Mouse (Mus musculus) hindbrain, postnatal 0 days (tissue): ENCODE results near the gene Ankzf1. TPM values are rescaled to one million over a fixed set of nuclear protein-coding genes. Genes with fewer than 3 reads are reported as not detected.

Source experiments
- ATAC-seq: fragments of 200-750 bp; cut with Nextera tagmentation; 2 replicates; pipeline ENCODE4 v1.8.0; 2017; ENCODE audit warnings: mild to moderate bottlenecking, moderate TSS enrichment, moderate library complexity
- DNase-seq: peaks from one replicate; pipeline ENCODE4 v3.0.0-alpha.2; 2015; ENCODE audit warnings: low spot score
- H3K27ac ChIP-seq: fragments of 300-500 bp; sonication (generic); 2 replicates; pipeline ENCODE4 v1.5.1; 2014; ENCODE audit warnings: mild to moderate bottlenecking
- H3K27me3 ChIP-seq: fragments of 300-500 bp; sonication (generic); 2 replicates; pipeline ENCODE4 v1.6.1; 2014; ENCODE audit warnings: low read length, mixed read lengths; ENCODE audit not compliant: insufficient read depth
- H3K36me3 ChIP-seq: fragments of 300-500 bp; sonication (generic); 2 replicates; pipeline ENCODE4 v1.6.1; 2014; ENCODE audit warnings: low read length, mixed read lengths; ENCODE audit not compliant: insufficient read depth
- H3K4me1 ChIP-seq: fragments of 300-500 bp; sonication (generic); 2 replicates; pipeline ENCODE4 v1.6.1; 2014; ENCODE audit warnings: antibody characterized with exemption, low read length, mixed read lengths; ENCODE audit not compliant: insufficient read depth
- H3K4me2 ChIP-seq: fragments of 300-500 bp; sonication (generic); 2 replicates; pipeline ENCODE4 v1.6.1; 2014; ENCODE audit warnings: low read depth, mild to moderate bottlenecking, low read length, moderate library complexity, mixed read lengths
- H3K4me3 ChIP-seq: fragments of 300-500 bp; sonication (generic); 2 replicates; pipeline ENCODE4 v1.5.1; 2014; ENCODE audit warnings: low read length
- H3K9ac ChIP-seq: fragments of 300-500 bp; sonication (generic); replicated peaks from 2 replicates; pipeline ENCODE4 v1.6.1; 2014; ENCODE audit warnings: mild to moderate bottlenecking, low read length, moderate library complexity, mixed read lengths
- H3K9me3 ChIP-seq: fragments of 300-500 bp; sonication (generic); 2 replicates; pipeline ENCODE4 v1.6.1; 2016; ENCODE audit warnings: low read length, mixed read lengths
- CTCF ChIP-seq: IDR thresholded peaks from 2 replicates; pipeline ENCODE4 v1.5.1; 2016; ENCODE audit warnings: antibody characterized with exemption, control low read depth, low read depth
- WGBS: fragments of 180-500 bp; shearing (Covaris S2); extraction: QIAGEN DNeasy Blood & Tissue Kit; methylation state at CpG from one replicate; pipeline ENCODE4 v1.1.7; 2014; 5-methylcytosine and 5-hydroxymethylcytosine counted together
- polyA plus RNA-seq: library from polyadenylated mRNA; unstranded; fragments of >200 nt; fragmentation: Nextera tagmentation; extraction: Ambion mirVana; gene quantifications from 2 replicates; pipeline ENCODE4 v1.2.1, GENCODE M21; 2015
- total RNA-seq: library from RNA; depleted of rRNA; stranded (reverse); fragments of >200 nt; gene quantifications from 2 replicates; pipeline ENCODE4 v1.2.3, GENCODE M21; 2014

The Ankzf1 gene
- total and polyA plus RNA-seq, 2 experiments from 2014 or later = 14.1 to 30.2 TPM

DNA sequence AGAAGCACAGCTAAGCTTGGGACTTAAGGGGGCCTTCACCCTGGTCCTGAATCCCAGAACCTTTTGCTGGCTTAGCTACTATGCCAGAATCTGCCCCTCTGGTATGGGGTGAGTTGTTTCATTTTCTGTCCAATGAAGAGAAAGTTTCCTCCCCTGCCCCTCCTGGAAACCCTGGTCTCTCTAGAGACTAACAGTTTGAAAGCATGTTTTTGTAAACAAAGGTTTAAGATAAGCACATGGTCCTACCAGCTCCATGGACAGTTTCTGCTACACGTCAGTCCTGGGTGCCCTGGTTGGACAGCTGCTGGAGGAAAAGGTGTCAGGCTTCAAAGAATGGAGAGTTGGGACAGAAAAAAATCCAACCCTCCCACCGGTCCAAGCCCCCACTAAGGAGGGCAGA, 1.4 kb upstream of the Ankzf1 start:
- TF ChIP-seq CTCF = no peak
- Histone ChIP-seq H3K27ac (no peak overlapping the region), H3K9ac (peak overlapping the region; percentile 95; the same call in 1 of the 2 replicates), H3K4me2 (peak overlapping the region; percentile 99), H3K4me1 (peaks cover 12% of the 10 kb centered on the region), H3K36me3 (peaks cover 29% of the 10 kb centered on the region; the same call in 1 of the 2 replicates), H3K27me3 (no peaks in the 10 kb centered on the region), H3K9me3 (no peaks in the 10 kb centered on the region), H3K4me3 (no peak overlapping the region)
- ATAC-seq = no peak
- 79% methylated on average over 2 of the region's 2 CpGs for WGBS
- DNase-seq = no peak

DNA sequence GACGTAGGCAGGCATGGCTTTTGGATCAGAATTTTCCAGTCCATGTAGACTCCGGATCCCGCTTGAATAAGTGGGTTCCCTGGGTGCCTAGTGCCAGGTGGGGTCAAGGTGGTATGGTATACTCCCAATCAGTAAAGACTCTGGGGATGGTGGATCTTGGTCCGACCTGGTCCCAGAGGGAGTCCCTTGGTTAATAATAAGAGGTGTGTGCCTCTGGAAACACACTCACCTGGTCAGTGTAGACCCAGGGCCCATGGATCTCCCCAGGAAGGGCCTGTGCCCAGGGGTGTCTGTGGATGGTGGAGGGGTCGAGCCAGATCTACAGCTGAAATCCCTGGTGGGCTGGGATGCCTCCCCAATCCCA, 711 bp upstream of the Ankzf1 start:
- peaks cover 27% of the 10 kb centered on the region; the same call in 1 of the 2 replicates for H3K36me3 ChIP-seq
- DNase-seq (no peak), ATAC-seq (no peak)
- peak overlapping the region; percentile 99 for H3K4me2 ChIP-seq
- H3K9me3 ChIP-seq = no peaks in the 10 kb centered on the region
- H3K9ac ChIP-seq = peak overlapping the region; percentile 95
- H3K27ac ChIP-seq = peak overlapping the region; percentile 96
- H3K27me3 ChIP-seq = no peaks in the 10 kb centered on the region
- no peak for TF ChIP-seq CTCF
- 44% methylated on average over 5 of the region's 5 CpGs for WGBS
- H3K4me1 ChIP-seq = peaks cover 12% of the 10 kb centered on the region
- peak overlapping the region; percentile 84 for H3K4me3 ChIP-seq

DNA sequence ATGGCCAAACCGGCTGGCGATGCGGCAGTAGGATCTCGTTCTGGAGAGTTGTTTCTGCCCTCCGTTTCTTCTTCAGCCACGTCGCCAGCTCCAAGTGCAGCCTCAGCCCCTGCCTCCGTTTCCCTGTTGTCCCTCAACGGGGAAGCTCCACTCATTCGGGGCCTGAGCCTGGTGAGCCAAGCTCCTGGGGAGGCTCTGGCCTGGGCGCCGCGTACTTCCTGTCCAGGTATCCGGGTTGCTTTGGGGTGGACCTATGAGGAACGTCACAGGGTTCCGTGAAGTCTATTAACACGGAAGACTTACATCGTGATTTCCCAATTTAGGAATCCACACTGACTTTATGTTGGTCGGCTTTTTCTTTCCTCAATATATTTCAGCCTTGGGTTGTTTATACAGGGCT, 501 bp downstream of the Ankzf1 start:
- H3K4me3 ChIP-seq = peak overlapping the region; percentile 84
- H3K27ac ChIP-seq = peak overlapping the region; percentile 86
- DNase-seq (peak; percentile 25), ATAC-seq (no peak)
- H3K4me2 ChIP-seq = peak overlapping the region; percentile 99
- under 1% methylated on average over 19 of the region's 19 CpGs for WGBS
- no peaks in the 10 kb centered on the region for H3K9me3 ChIP-seq
- H3K9ac ChIP-seq = peak overlapping the region; percentile 95
- H3K36me3 ChIP-seq = peaks cover 26% of the 10 kb centered on the region; the same call in 1 of the 2 replicates
- H3K4me1 ChIP-seq = peaks cover 12% of the 10 kb centered on the region
- no peak for TF ChIP-seq CTCF
- no peaks in the 10 kb centered on the region for H3K27me3 ChIP-seq

DNA sequence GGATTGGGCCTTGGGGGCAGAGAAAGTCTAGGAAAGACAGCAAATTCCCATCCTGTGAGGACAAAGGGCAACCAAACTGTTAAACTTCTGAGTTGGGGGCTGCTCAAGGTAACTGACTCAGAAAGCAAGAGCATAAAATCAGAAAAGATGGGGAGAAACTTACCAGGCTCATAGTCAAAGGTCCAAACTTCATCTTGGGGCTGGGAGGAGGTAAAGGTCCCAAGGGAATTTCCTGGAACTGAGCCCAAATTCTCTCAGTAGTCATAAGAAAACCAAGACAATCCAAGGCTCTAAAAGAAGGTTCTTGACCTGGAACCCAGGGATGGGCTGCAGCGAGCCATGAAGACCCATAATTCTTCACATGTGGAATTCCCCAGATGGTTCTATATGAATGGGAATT, 9.3 kb downstream of the Ankzf1 start:
- H3K27ac ChIP-seq = no peak overlapping the region
- DNase-seq (no peak), ATAC-seq (no peak)
- 91% methylated on average over 1 of the region's 1 CpGs for WGBS
- no peak overlapping the region for H3K4me2 ChIP-seq
- H3K4me3 ChIP-seq = no peak overlapping the region
- no peaks in the 10 kb centered on the region for H3K4me1 ChIP-seq
- H3K27me3 ChIP-seq = no peaks in the 10 kb centered on the region
- no peaks in the 10 kb centered on the region for H3K9me3 ChIP-seq
- no peak for TF ChIP-seq CTCF
- no peak overlapping the region for H3K9ac ChIP-seq
- H3K36me3 ChIP-seq = peaks cover 34% of the 10 kb centered on the region

DNA sequence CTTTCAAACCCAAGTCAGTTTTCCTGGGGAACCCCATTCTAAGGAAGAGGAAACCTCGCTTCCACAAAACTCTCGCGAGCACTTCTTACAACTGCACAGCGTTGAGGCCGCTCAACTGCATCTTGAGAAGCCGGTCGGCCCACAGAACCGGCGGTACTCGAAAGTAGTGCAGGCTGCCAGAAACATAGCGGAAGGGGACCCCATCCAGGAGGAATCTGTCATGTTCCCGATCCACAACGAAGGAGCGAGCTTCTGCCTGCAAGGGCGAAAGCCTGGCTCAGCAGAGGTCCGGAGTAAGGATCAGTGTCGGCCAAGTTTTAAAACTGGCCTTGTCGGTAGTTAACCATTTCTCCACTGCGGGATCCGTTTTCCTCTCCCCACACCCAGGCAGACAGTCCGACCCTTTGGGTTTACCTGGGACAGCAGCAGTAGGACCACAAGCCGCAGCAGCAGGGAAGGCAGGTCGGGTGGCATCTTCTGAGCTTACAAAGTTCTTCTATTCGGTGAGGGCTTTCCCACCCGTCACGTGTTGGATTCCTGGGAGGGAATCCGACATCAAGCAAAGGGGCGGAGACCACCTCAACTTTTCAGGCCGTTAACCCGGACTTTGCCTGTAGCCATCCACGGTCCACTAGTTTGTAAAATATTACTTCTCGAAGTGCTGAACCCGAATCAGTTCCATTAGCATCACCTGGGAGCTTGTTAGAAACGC, 17.2 kb downstream of the Ankzf1 start:
- Histone ChIP-seq H3K4me1 (peaks cover 20% of the 10 kb centered on the region), H3K9me3 (no peaks in the 10 kb centered on the region), H3K36me3 (peaks cover 16% of the 10 kb centered on the region), H3K4me3 (peak overlapping the region; percentile 34), H3K9ac (peak overlapping the region; percentile 33), H3K27ac (peak overlapping the region; percentile 45; the same call in 1 of the 2 replicates), H3K27me3 (no peaks in the 10 kb centered on the region), H3K4me2 (peak overlapping the region; percentile 52)
- WGBS = 13% methylated on average over 34 of the region's 34 CpGs
- no peak for TF ChIP-seq CTCF
- DNase-seq (peak; percentile 34), ATAC-seq (no peak)

DNA sequence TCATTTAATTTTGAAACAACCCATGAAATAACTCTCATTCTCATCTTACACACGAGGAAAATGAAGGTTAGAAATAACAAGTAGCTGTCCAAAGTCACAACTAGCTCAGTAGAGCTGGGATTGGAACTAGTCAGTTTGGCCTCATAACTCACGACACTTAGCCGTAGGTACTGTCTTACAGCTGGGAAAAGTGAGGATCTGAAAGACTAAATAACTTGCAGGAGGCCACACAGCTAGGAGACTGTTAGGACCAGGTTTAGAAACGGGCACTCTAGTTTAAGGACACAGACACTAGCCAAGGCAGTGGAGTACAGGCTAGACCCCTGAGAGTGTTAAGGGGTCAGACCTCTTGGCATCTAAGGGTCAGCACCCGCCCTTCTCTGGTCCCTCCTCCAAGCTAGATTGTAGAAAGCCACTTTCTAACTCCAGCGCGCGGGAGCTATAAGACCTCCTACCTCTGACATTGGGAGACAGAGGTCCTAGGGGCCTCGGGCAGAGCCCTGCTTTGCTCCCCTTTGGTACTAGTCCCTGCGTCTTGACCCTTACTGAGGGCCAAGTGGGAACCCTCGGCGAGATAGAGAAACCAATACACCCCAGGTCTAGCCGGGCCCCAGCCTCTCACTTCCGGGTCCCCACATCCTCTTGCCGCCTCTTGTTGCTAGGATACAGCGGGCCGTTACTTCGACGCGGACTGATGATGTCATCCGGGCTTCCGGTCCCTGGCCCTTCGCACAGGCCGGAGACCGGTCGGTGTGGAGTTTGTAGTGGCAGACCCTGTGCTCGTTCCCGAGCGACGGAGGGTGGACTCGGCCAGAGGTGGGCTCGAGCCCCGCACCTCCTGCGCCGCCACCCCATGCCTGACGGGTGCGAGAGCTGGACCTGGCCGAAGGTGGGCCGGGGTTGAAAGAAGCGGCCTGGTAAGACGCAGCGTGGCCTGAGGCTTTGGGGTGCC, 18.5 kb downstream of the Ankzf1 start, which contains the start of the genes Glb1l and Stk16:
Gene Glb1l, minus strand, starts transcription at position 678 of the 952 bp plus-strand sequence.
Gene Stk16, plus strand, starts transcription at position 703 of the 952 bp plus-strand sequence.
- DNase-seq = peak; percentile 98
- Histone ChIP-seq H3K9ac (peak within 1 kb of the TSS; percentile 83), H3K4me3 (peak within 1 kb of the TSS; percentile 90), H3K4me1 (peaks cover 20% of the 10 kb centered on the region), H3K4me2 (peak within 1 kb of the TSS; percentile 88), H3K36me3 (peaks cover 23% of the 10 kb centered on the region), H3K27me3 (no peaks in the 10 kb centered on the region), H3K9me3 (no peaks in the 10 kb centered on the region), H3K27ac (peak within 1 kb of the TSS; percentile 65; the same call in 1 of the 2 replicates)
- no peak for TF ChIP-seq CTCF
- ATAC-seq = peak; percentile 93
- 4% methylated on average over 42 of the region's 42 CpGs for WGBS
